Mouse (Mus musculus) spleen, adult 18-20 months (tissue): ENCODE measurements around the gene Miga1.
"Not testable (repeated sequence)": the region's sequence is repeated elsewhere in the genome, so short reads cannot be mapped to it uniquely, and the experiment has no call there.

Experiments used
- DNase-seq, 2 experiments: peaks; one replicate each; pipeline ENCODE4 v3.0.0; 2022; ENCODE audit warnings: mixed read lengths in 2 of 2

Miga1 gene

GRCm38 (mm10) chr3:152321765-152322547, 18.3 kb downstream of the Miga1 start:
- no peak for DNase-seq

GRCm38 (mm10) chr3:152320972-152321645, 19.1 kb downstream of the Miga1 start:
- DNase-seq = no peak

GRCm38 (mm10) chr3:152316447-152317173, 23.6 kb downstream of the Miga1 start:
- not testable (repeated sequence) for DNase-seq

- DNase-seq = peak; percentile 65 to 77
Observed at GRCm38 (mm10) chr3:152315613-152316012, 24.6 kb downstream of the Miga1 start.

DNA sequence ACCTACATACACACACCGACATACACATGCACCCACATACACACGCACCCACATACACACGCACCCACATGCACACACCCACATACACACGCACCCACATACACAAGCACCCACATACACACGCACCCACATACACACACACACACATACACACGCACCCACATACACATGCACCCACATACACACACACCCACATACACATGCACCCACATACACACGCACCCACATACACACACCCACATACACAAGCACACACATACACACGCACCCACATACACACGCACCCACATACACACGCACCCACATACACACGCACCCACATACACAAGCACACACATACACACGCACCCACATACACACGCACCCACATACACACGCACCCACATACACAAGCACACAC, 25.5 kb downstream of the Miga1 start:
- not testable (repeated sequence) for DNase-seq

- DNase-seq = no peak
Observed at GRCm38 (mm10) chr3:152309250-152309645, 31.0 kb downstream of the Miga1 start.

- DNase-seq = no peak
Observed at GRCm38 (mm10) chr3:152308485-152309249, 31.5 kb downstream of the Miga1 start.

DNA sequence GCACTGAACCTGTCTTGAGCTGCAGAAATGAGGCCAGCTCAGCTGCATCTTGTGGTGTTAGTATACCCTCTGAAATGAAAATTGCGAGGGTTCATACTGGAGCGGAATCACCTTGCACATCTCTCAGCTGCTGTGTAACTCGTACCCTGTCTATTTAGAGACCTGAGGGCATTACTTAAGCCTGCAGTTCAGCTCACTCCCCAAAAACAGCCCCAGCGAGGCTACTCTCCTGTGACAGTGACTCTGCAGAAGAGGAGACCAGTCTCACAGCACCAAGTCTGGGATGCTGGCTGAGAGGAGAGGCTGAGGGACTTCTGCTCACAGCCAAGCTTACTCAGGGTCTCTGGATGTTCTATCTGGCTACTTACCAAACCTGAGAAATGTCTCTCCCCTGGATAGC, 34.2 kb downstream of the Miga1 start:
- DNase-seq = no peak

GRCm38 (mm10) chr3:152305080-152305479, 35.1 kb downstream of the Miga1 start:
- DNase-seq = no peak

GRCm38 (mm10) chr3:152304093-152304815, 36.0 kb downstream of the Miga1 start:
- DNase-seq = no peak

DNA sequence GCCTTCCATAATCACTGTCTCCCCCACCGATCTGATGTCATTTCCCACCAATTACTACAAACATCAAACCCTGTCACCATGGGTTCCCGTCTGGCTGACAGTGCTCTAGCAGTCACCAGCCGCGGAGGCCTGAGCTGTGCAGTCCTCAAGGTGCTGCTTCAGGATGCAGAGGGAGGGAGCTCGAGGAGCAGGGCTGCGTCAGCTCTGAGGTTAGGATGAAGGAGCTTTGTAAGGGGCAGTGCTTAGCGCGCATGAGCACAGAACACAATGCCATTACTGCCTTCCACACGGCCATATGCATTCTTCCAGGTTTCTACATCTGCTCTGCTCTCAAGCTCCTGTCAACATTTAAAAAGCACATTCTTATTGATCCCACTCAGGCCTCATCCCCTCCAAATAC, 37.2 kb downstream of the Miga1 start:
- DNase-seq = no peak

- no peak for DNase-seq
Observed at GRCm38 (mm10) chr3:152300376-152301337, 39.5 kb downstream of the Miga1 start.

DNA sequence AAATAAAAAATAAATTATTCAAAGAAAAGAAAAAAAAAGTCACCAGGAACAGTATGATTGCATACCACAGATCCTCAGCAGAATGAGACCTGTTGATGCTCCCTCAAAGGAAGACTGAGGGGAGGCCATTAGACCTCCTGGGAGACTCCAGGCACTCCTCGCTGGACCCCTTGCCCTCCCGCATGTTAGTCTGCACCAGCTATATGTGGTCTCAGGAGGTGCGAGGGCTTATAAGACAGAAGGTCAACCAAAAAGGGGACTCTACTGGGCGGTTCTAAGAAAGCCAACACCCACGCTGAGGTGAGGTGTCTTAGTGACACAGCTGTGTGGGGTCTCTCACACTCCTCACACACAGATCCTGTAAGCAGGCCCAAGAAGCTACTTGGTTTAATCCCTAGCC, 44.3 kb downstream of the Miga1 start:
- DNase-seq = no peak

- no peak for DNase-seq
Observed at GRCm38 (mm10) chr3:152294400-152294799, 45.8 kb downstream of the Miga1 start.

DNA sequence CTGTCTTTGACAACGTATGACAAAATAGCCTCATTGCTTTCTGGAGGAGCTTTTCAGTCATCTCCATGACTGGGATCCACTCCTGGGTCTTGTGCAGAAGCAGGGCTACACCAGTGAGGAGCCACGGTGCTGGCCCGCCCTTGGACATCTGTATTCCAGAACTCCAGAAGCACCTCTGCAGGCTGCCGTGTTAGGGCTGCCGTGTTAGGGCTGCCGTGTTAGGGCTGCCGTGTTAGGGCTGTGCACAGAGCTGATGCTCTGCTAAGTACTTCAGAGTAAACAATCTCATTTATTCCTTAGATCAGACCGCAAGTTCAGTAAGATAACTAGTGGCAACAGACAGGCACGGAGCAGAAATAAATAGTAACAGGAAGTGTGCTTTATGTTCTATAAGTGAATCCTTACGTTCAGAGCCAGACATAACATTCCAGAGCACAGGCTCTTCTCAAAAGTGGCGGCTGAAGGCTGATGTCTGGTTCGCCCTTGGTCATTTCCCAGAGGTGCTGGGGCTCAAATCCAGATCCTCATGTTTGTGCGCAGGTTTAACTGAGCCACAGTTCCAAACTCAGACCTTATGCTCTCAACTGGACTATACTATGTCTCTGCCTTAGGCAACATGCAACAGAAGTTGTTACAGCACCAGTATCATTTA, 46.6 kb downstream of the Miga1 start:
- DNase-seq = no peak

GRCm38 (mm10) chr3:152291895-152292294, 48.3 kb downstream of the Miga1 start:
- no peak for DNase-seq

DNA sequence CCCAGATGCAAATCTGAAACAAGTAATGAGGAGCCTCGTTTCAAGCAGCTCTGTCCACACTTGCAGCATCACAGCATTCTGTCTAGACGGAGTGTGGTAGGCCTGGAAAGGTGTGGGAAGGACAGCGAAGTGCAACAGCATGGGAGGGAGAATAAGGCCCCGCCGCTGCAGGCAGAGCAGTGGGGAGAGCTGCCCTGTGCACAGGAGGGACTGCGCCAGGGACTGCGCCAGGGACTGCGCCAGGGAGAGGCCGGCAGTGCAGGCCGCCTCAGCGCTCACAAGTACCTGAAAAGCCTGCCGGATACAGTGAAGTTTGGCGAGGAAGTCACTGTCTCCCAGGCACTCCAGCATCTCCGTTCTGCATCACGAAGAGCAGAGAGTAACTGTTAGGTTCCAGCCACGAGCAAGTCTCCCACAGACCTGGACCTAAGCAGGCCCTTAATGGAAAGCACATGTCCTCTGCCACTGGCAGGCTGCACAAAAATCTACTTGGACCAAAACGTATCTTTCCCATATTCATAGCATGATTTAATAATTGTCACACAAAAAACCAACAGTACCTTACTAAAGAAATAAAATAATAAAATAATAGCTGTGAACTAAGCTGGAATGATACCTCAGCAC, 49.9 kb downstream of the Miga1 start:
- no peak for DNase-seq

DNA sequence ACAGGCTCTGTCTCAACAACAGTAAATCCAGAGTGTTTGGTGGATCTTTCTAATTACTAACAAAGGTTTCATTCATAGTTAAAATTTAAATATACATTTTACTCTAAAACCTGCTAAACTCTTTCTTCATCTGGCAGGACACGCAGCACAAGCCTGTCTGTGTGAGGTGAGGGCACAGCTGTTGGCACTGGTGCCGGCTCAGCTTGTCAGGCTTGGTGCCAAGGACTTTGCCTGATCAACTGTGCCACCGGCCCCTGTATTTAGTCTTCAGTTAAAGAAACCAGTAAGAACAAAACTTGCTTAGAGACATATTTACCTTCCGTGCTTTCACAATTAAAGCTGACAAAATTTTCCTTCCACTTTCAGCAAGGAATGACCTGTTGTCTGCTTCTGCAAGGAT, 51.5 kb downstream of the Miga1 start:
- no peak for DNase-seq

- no peak for DNase-seq
Observed at GRCm38 (mm10) chr3:152288276-152288675, 51.9 kb downstream of the Miga1 start.

DNA sequence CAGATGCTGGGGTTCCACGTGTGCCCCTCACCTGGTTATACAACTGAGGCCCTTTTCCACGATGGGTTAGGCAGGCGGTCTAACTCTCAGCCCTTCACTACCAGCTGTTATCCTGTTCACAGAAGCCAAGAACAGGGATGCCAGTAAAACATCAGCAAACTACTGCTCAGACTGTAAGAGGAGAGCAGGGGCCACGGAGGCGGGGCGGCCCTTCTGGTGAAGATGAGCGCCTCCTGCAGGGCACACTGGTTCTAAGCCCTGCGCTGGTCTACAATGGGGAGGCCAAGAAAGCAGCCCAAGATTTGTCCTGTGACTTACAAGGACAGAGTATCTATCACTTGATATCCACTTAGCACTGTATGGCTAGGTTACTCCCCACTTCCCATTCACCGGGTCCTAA, 52.4 kb downstream of the Miga1 start:
- no peak for DNase-seq
